Mouse (Mus musculus) intestine, embryonic 16.5 days (tissue): ENCODE measurements at regions not wholly inside any gene's neighbourhood (a gene's known extent, or its start where the extent isn't known, plus 50 kb on each side); places are given as distances from the start of the nearest gene placed in this dataset.
A peak's percentile ranks its signal among the peaks of the same experiment; 100 is the strongest.

Experiments
- ATAC-seq: fragments of 200-750 bp; cut with Nextera tagmentation; 2 replicates; pipeline ENCODE4 v1.8.0; 2017; ENCODE audit warnings: moderate TSS enrichment, moderate library complexity
- H3K27ac ChIP-seq: fragments of 300-500 bp; sonication (generic); 2 replicates; pipeline ENCODE4 v1.5.1; 2014; ENCODE audit warnings: mild to moderate bottlenecking, low read length
- H3K27me3 ChIP-seq: fragments of 300-500 bp; sonication (generic); replicated peaks from 2 replicates; pipeline ENCODE4 v1.6.1; 2014; ENCODE audit warnings: low read length, control low read depth, mixed read lengths; ENCODE audit not compliant: control insufficient read depth, insufficient read depth
- H3K36me3 ChIP-seq: fragments of 300-500 bp; sonication (generic); 2 replicates; pipeline ENCODE4 v1.6.1; 2014; ENCODE audit warnings: low read length, control low read depth; ENCODE audit not compliant: control insufficient read depth, insufficient read depth
- H3K4me1 ChIP-seq: fragments of 300-500 bp; sonication (generic); 2 replicates; pipeline ENCODE4 v1.6.1; 2014; ENCODE audit warnings: low read length, control low read depth, mixed read lengths; ENCODE audit not compliant: control insufficient read depth, insufficient read depth
- H3K4me2 ChIP-seq: fragments of 300-500 bp; sonication (generic); 2 replicates; pipeline ENCODE4 v1.6.1; 2014; ENCODE audit warnings: low read depth, low read length, control low read depth
- H3K4me3 ChIP-seq: fragments of 300-500 bp; sonication (generic); 2 replicates; pipeline ENCODE4 v1.5.1; 2014; ENCODE audit warnings: mild to moderate bottlenecking, low read length
- H3K9ac ChIP-seq: fragments of 300-500 bp; sonication (generic); 2 replicates; pipeline ENCODE4 v1.6.1; 2014; ENCODE audit warnings: low read depth, low read length
- H3K9me3 ChIP-seq: fragments of 300-500 bp; sonication (generic); 2 replicates; pipeline ENCODE4 v1.6.1; 2016; ENCODE audit warnings: low read length, control low read depth; ENCODE audit not compliant: control insufficient read depth
- WGBS: fragments of 180-500 bp; shearing (Covaris S2); extraction: QIAGEN DNeasy Blood & Tissue Kit; methylation state at CpG from one replicate; pipeline ENCODE4 v1.1.7; 2014; 5-methylcytosine and 5-hydroxymethylcytosine counted together

- Histone ChIP-seq H3K27me3 (no peaks in the 10 kb centered on the region), H3K9ac (no peak overlapping the region), H3K27ac (no peak overlapping the region), H3K4me3 (no peak overlapping the region), H3K4me1 (no peaks in the 10 kb centered on the region), H3K4me2 (no peak overlapping the region), H3K36me3 (no peaks in the 10 kb centered on the region), H3K9me3 (no peaks in the 10 kb centered on the region)
- 86% methylated on average over 3 of the region's 3 CpGs for WGBS
- no peak for ATAC-seq
These were observed 212.6 kb upstream of the Depdc1a start for GRCm38 (mm10) chr3:159282594-159282993.

- WGBS: 62% methylated on average over 3 of the region's 3 CpGs
These were observed 177.8 kb upstream of the Depdc1a start for GRCm38 (mm10) chr3:159317471-159317870.

GRCm38 (mm10) chr3:159348053-159348452 is 147.2 kb upstream of the Depdc1a start:
- no peak overlapping the region for H3K4me3 ChIP-seq
- WGBS: 89% methylated on average over 2 of the region's 2 CpGs
- H3K4me2 ChIP-seq: no peak overlapping the region
- no peaks in the 10 kb centered on the region for H3K9me3 ChIP-seq
- H3K4me1 ChIP-seq: no peaks in the 10 kb centered on the region
- H3K36me3 ChIP-seq: no peaks in the 10 kb centered on the region
- H3K9ac ChIP-seq: no peak overlapping the region
- ATAC-seq: no peak
- no peaks in the 10 kb centered on the region for H3K27me3 ChIP-seq
- H3K27ac ChIP-seq: no peak overlapping the region

More at GRCm38 (mm10) chr3:159317471-159317870, 177.8 kb upstream of the Depdc1a start:
- Histone ChIP-seq H3K27me3 (no peaks in the 10 kb centered on the region), H3K9ac (no peak overlapping the region), H3K4me3 (no peak overlapping the region), H3K4me2 (no peak overlapping the region), H3K36me3 (no peaks in the 10 kb centered on the region), H3K4me1 (no peaks in the 10 kb centered on the region), H3K9me3 (no peaks in the 10 kb centered on the region), H3K27ac (no peak overlapping the region)
- no peak for ATAC-seq

- H3K27ac ChIP-seq: no peak overlapping the region
- H3K4me2 ChIP-seq: no peak overlapping the region
- no peaks in the 10 kb centered on the region for H3K4me1 ChIP-seq
- H3K9ac ChIP-seq: no peak overlapping the region
- 94% methylated on average over 6 of the region's 6 CpGs for WGBS
- H3K27me3 ChIP-seq: no peaks in the 10 kb centered on the region
- H3K4me3 ChIP-seq: no peak overlapping the region
- no peaks in the 10 kb centered on the region for H3K36me3 ChIP-seq
- ATAC-seq: no peak
- H3K9me3 ChIP-seq: no peaks in the 10 kb centered on the region
These were observed 141.5 kb upstream of the Depdc1a start for GRCm38 (mm10) chr3:159353730-159354129.

- no peaks in the 10 kb centered on the region for H3K27me3 ChIP-seq
- no peaks in the 10 kb centered on the region for H3K9me3 ChIP-seq
- no peak overlapping the region for H3K27ac ChIP-seq
- no peaks in the 10 kb centered on the region for H3K4me1 ChIP-seq
- H3K4me2 ChIP-seq: no peak overlapping the region
- H3K36me3 ChIP-seq: no peaks in the 10 kb centered on the region
- 0 out of 2 replicates have a peak, but pooled peaks have one; percentile 26 for ATAC-seq
- H3K4me3 ChIP-seq: no peak overlapping the region
- no peak overlapping the region for H3K9ac ChIP-seq
These were observed 122.1 kb upstream of the Depdc1a start for GRCm38 (mm10) chr3:159373177-159373576.
